Mouse (Mus musculus): ENCODE measurements at regions not wholly inside any gene's neighbourhood (a gene's known extent, or its start where the extent isn't known, plus 50 kb on each side); places are given as distances from the start of the nearest gene placed in this dataset.
A peak's percentile ranks its signal among the peaks of the same experiment; 100 is the strongest.

GRCm38 (mm10) chr1:77926146-77926545, 270.8 kb downstream of the Pax3 start:
- H3K36me3 ChIP-seq (replicated peaks in 1 of 2; ENCODE audit: control insufficient read depth in 1 of 2, insufficient read depth in 1 of 2, low read length in 1 of 2), result no peaks in the 10 kb centered on the region
- no peaks in the 10 kb centered on the region for H3K79me2 ChIP-seq (replicated peaks; ENCODE audit: control insufficient read depth, extremely low read depth, insufficient read depth, poor library complexity, severe bottlenecking)
- dilution Hi-C loops (cut with MboI; ENCODE audit: extremely low pct_ligation_motif_present, extremely low pct_unique_long_range_greater_than_20kb, low sequenced_read_pairs) (no loop called here), in situ Hi-C loops (cut with MboI; ENCODE audit: low pct_ligation_motif_present, low pct_unique_long_range_greater_than_20kb, low sequenced_read_pairs) (no loop called here)
- H3K9me3 ChIP-seq (replicated peaks; ENCODE audit: low read length), result no peaks in the 10 kb centered on the region
- no peaks in the 10 kb centered on the region for H3K4me1 ChIP-seq (ENCODE audit: control insufficient read depth in 1 of 2, insufficient read depth in 2 of 2)
- TF ChIP-seq ZNF384 (IDR thresholded peaks at IDR 0.05; ENCODE audit: low read depth, low read length), result no peak
- H3K9ac ChIP-seq (ENCODE audit: insufficient read depth, low read depth), result no peak overlapping the region
- H3K27ac ChIP-seq (ENCODE audit: insufficient read depth, low read depth), result no peak overlapping the region
- no peak overlapping the region for H3K4me3 ChIP-seq (replicated peaks in 1 of 3; ENCODE audit: low read depth in 2 of 3, low read length in 2 of 3, poor library complexity in 1 of 3)
- DNase-seq (ENCODE audit: extremely low read depth), result no peak
- no peaks in the 10 kb centered on the region for H3K27me3 ChIP-seq (replicated peaks)
- H3K4me2 ChIP-seq (ENCODE audit: insufficient read depth, low read depth, poor library complexity, severe bottlenecking), result no peak overlapping the region

GRCm38 (mm10) chr1:77896226-77896625, 300.7 kb downstream of the Pax3 start:
- H3K27me3 ChIP-seq (replicated peaks), result no peaks in the 10 kb centered on the region
- peak; percentile 42 for DNase-seq (ENCODE audit: extremely low read depth)
- no peak overlapping the region for H3K27ac ChIP-seq (ENCODE audit: insufficient read depth, low read depth)
- no peak overlapping the region for H3K9ac ChIP-seq (ENCODE audit: insufficient read depth, low read depth)
- TF ChIP-seq CTCF (conservative IDR thresholded peaks at IDR 0.05 in 1 of 2, IDR thresholded peaks at IDR 0.05 in 1 of 2; ENCODE audit: low read depth in 2 of 2, low read length in 2 of 2) (peak; percentile 36 to 71), MAX (IDR thresholded peaks at IDR 0.05; ENCODE audit: low read length) (no peak), ZKSCAN1 (IDR thresholded peaks at IDR 0.05; ENCODE audit: borderline replicate concordance, low read depth, low read length) (no peak), ZC3H11A (IDR thresholded peaks at IDR 0.05; ENCODE audit: low read depth, low read length) (peak; percentile 33), RAD21 (IDR thresholded peaks at IDR 0.05; ENCODE audit: low read depth, low read length) (peak; percentile 83), SMC3 (IDR thresholded peaks at IDR 0.05; ENCODE audit: low read depth, low read length) (peak; percentile 58)
- no peaks in the 10 kb centered on the region for H3K4me1 ChIP-seq (ENCODE audit: control insufficient read depth in 1 of 2, insufficient read depth in 2 of 2)
- dilution Hi-C loops (cut with MboI; ENCODE audit: extremely low pct_ligation_motif_present, extremely low pct_unique_long_range_greater_than_20kb, low sequenced_read_pairs) (no loop called here), in situ Hi-C loops (cut with MboI; ENCODE audit: low pct_ligation_motif_present, low pct_unique_long_range_greater_than_20kb, low sequenced_read_pairs) (no loop called here)
- no peaks in the 10 kb centered on the region for H3K79me2 ChIP-seq (replicated peaks; ENCODE audit: control insufficient read depth, extremely low read depth, insufficient read depth, poor library complexity, severe bottlenecking)
- H3K4me2 ChIP-seq (ENCODE audit: insufficient read depth, low read depth, poor library complexity, severe bottlenecking), result no peak overlapping the region
- H3K4me3 ChIP-seq (replicated peaks in 1 of 3; ENCODE audit: low read depth in 2 of 3, low read length in 2 of 3, poor library complexity in 1 of 3), result no peak overlapping the region
- no peaks in the 10 kb centered on the region for H3K36me3 ChIP-seq (replicated peaks in 1 of 2; ENCODE audit: control insufficient read depth in 1 of 2, insufficient read depth in 1 of 2, low read length in 1 of 2)
- H3K9me3 ChIP-seq (replicated peaks; ENCODE audit: low read length), result no peaks in the 10 kb centered on the region

DNA sequence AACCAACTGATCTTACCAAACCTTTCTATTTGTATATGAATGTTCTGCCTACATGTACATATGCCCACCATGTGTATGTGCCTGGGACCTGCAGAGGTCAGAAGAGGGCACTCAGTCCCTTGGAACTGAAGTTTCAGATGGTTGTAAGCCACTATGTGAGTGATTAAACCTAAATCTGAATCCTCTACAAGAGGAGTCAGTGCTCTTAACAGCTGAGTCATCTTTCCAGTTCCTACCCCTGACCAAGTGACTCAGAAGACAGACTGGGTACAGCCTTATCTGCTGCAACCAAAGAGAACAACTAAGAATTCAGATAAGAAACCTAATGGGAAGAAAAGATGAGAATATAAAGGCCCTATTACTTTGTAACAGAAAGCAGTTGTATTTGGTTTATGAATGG, 317.9 kb downstream of the Pax3 start:
- Histone ChIP-seq H3K4me1 (ENCODE audit: control insufficient read depth in 1 of 2, insufficient read depth in 2 of 2) (no peaks in the 10 kb centered on the region), H3K9ac (ENCODE audit: insufficient read depth, low read depth) (no peak overlapping the region), H3K79me2 (replicated peaks; ENCODE audit: control insufficient read depth, extremely low read depth, insufficient read depth, poor library complexity, severe bottlenecking) (no peaks in the 10 kb centered on the region), H3K27ac (ENCODE audit: insufficient read depth, low read depth) (no peak overlapping the region), H3K9me3 (replicated peaks; ENCODE audit: low read length) (no peaks in the 10 kb centered on the region), H3K27me3 (replicated peaks) (no peaks in the 10 kb centered on the region), H3K4me2 (ENCODE audit: insufficient read depth, low read depth, poor library complexity, severe bottlenecking) (no peak overlapping the region), H3K4me3 (replicated peaks in 1 of 3; ENCODE audit: low read depth in 2 of 3, low read length in 2 of 3, poor library complexity in 1 of 3) (no peak overlapping the region), H3K36me3 (replicated peaks in 1 of 2; ENCODE audit: control insufficient read depth in 1 of 2, insufficient read depth in 1 of 2, low read length in 1 of 2) (no peaks in the 10 kb centered on the region)
- in situ Hi-C loops (cut with MboI; ENCODE audit: low pct_ligation_motif_present, low pct_unique_long_range_greater_than_20kb, low sequenced_read_pairs) (no loop called here), dilution Hi-C loops (cut with MboI; ENCODE audit: extremely low pct_ligation_motif_present, extremely low pct_unique_long_range_greater_than_20kb, low sequenced_read_pairs) (no loop called here)
- TF ChIP-seq JUN (IDR thresholded peaks at IDR 0.05; ENCODE audit: insufficient read depth, low read depth, low read length), result no peak
- no peak for TF ChIP-seq IRF4 (IDR thresholded peaks at IDR 0.05; ENCODE audit: low read depth, low read length)
- TF ChIP-seq UBTF (IDR thresholded peaks at IDR 0.05; ENCODE audit: low read depth, low read length), result no peak
- no peak for TF ChIP-seq SIN3A (IDR thresholded peaks at IDR 0.05; ENCODE audit: low read length)
- TF ChIP-seq RAD21 (IDR thresholded peaks at IDR 0.05; ENCODE audit: low read depth, low read length), result no peak
- no peak for TF ChIP-seq CTCF (conservative IDR thresholded peaks at IDR 0.05 in 1 of 2, IDR thresholded peaks at IDR 0.05 in 1 of 2; ENCODE audit: low read depth in 2 of 2, low read length in 2 of 2)
- TF ChIP-seq SMC3 (IDR thresholded peaks at IDR 0.05; ENCODE audit: low read depth, low read length), result no peak
- TF ChIP-seq KAT2A (IDR thresholded peaks at IDR 0.05; ENCODE audit: insufficient replicate concordance, low read length), result no peak
- no peak for TF ChIP-seq BHLHE40 (IDR thresholded peaks at IDR 0.05; ENCODE audit: low read depth, low read length)
- no peak for TF ChIP-seq USF2 (conservative IDR thresholded peaks at IDR 0.05; ENCODE audit: low read depth, low read length)
- no peak for TF ChIP-seq GABPA (IDR thresholded peaks at IDR 0.05; ENCODE audit: insufficient replicate concordance, low read depth, low read length)
- TF ChIP-seq ZNF384 (IDR thresholded peaks at IDR 0.05; ENCODE audit: low read depth, low read length), result no peak
- no peak for TF ChIP-seq CHD2 (IDR thresholded peaks at IDR 0.05; ENCODE audit: low read length)
- no peak for TF ChIP-seq POLR2A (IDR thresholded peaks at IDR 0.05; ENCODE audit: low read depth, low read length)
- no peak for TF ChIP-seq E2F4 (IDR thresholded peaks at IDR 0.05; ENCODE audit: insufficient replicate concordance, low read depth, low read length)
- DNase-seq (ENCODE audit: extremely low read depth), result no peak
